Mouse (Mus musculus) adrenal gland, postnatal 4 days (tissue): ENCODE measurements at regions not wholly inside any gene's neighbourhood (a gene's known extent, or its start where the extent isn't known, plus 50 kb on each side); places are given as distances from the start of the nearest gene placed in this dataset.

Source experiments
- DNase-seq, 2 experiments: peaks; one replicate each; pipeline ENCODE4 v3.0.0; 2021 to 2022; ENCODE audit warnings: low spot score in 2 of 2, mixed read lengths in 2 of 2

GRCm38 (mm10) chr17:83129658-83130057 is 85.4 kb upstream of the Pkdcc start:
- no peak for DNase-seq

- DNase-seq: no peak
Measured at GRCm38 (mm10) chr17:83133201-83133600, 81.9 kb upstream of the Pkdcc start.

- DNase-seq: no peak
Measured at GRCm38 (mm10) chr17:83135441-83136120, 79.5 kb upstream of the Pkdcc start.

- DNase-seq: no peak
Measured at GRCm38 (mm10) chr17:83136267-83136666, 78.8 kb upstream of the Pkdcc start.

GRCm38 (mm10) chr17:83137720-83138119 is 77.4 kb upstream of the Pkdcc start:
- DNase-seq: no peak

- no peak for DNase-seq
Measured at GRCm38 (mm10) chr17:83138493-83139417, 76.3 kb upstream of the Pkdcc start.

- DNase-seq: no peak
Measured at GRCm38 (mm10) chr17:83148371-83148929, 66.6 kb upstream of the Pkdcc start.

- DNase-seq: no peak
Measured at GRCm38 (mm10) chr17:83149336-83149735, 65.8 kb upstream of the Pkdcc start.

GRCm38 (mm10) chr17:83155106-83155505 is 60.0 kb upstream of the Pkdcc start:
- no peak for DNase-seq

GRCm38 (mm10) chr17:83156682-83157081 is 58.4 kb upstream of the Pkdcc start:
- no peak for DNase-seq

- DNase-seq: no peak
Measured at GRCm38 (mm10) chr17:83158053-83158452, 57.0 kb upstream of the Pkdcc start.

- DNase-seq: no peak
Measured at GRCm38 (mm10) chr17:83158652-83159051, 56.4 kb upstream of the Pkdcc start.

GRCm38 (mm10) chr17:83159634-83160033 is 55.5 kb upstream of the Pkdcc start:
- no peak for DNase-seq

- no peak for DNase-seq
Measured at GRCm38 (mm10) chr17:83160296-83160695, 54.8 kb upstream of the Pkdcc start.

- no peak for DNase-seq
Measured at GRCm38 (mm10) chr17:83161731-83162130, 53.4 kb upstream of the Pkdcc start.

GRCm38 (mm10) chr17:83163952-83164560 is 51.0 kb upstream of the Pkdcc start:
- no peak for DNase-seq

GRCm38 (mm10) chr17:83164728-83165127 is 50.4 kb upstream of the Pkdcc start:
- DNase-seq: no peak

GRCm38 (mm10) chr17:83165140-83165539 is 50.0 kb upstream of the Pkdcc start:
- no peak for DNase-seq
